Mouse (Mus musculus) MEL (cell line): ENCODE results near the gene Fbxl20. TPM values are rescaled to one million over a fixed set of nuclear protein-coding genes. Genes with fewer than 3 reads are reported as not detected.

ENCODE experiments used
- DNase-seq: peaks from one replicate; pipeline ENCODE4 v3.0.0; 2011; ENCODE audit warnings: low read depth, low spot score
- H3K27ac ChIP-seq: 2 replicates; pipeline ENCODE4 v1.5.1; 2012; ENCODE audit warnings: low read depth, mild to moderate bottlenecking, control low read depth, low read length, moderate library complexity; ENCODE audit not compliant: control insufficient read depth
- H3K27me3 ChIP-seq, 2 experiments: fragments of 150-350 bp in 1 of 2; sonication (generic) in 1 of 2; 2 replicates each; pipeline ENCODE4 v1.6.1; 2012; ENCODE audit warnings: low read length in 2 of 2, mild to moderate bottlenecking in 2 of 2, improper control_type of control experiment in 1 of 2, moderate library complexity in 1 of 2; ENCODE audit not compliant: insufficient read depth in 2 of 2, control insufficient read depth in 1 of 2
- H3K36me3 ChIP-seq, 2 experiments: 2 replicates each; pipeline ENCODE4 v1.6.1; 2012 to 2014; ENCODE audit warnings: low read length in 2 of 2, improper control_type of control experiment in 1 of 2, inconsistent platforms in 1 of 2, mild to moderate bottlenecking in 1 of 2; ENCODE audit not compliant: insufficient read depth in 2 of 2, control insufficient read depth in 1 of 2
- H3K4me1 ChIP-seq, 2 experiments: fragments of 150-350 bp in 1 of 2; sonication (generic) in 1 of 2; 2 replicates each; pipeline ENCODE4 v1.6.1; 2012; ENCODE audit warnings: low read length in 2 of 2, improper control_type of control experiment in 1 of 2, mild to moderate bottlenecking in 1 of 2; ENCODE audit not compliant: insufficient read depth in 2 of 2, control insufficient read depth in 1 of 2
- H3K4me3 ChIP-seq, 2 experiments: fragments of 150-350 bp in 1 of 2; sonication (generic) in 1 of 2; 2 replicates each; pipeline ENCODE4 v1.5.1; 2012; ENCODE audit warnings: low read depth in 2 of 2, low read length in 2 of 2, mild to moderate bottlenecking in 2 of 2, moderate library complexity in 2 of 2, control low read depth in 1 of 2, improper control_type of control experiment in 1 of 2; ENCODE audit not compliant: control insufficient read depth in 1 of 2, insufficient read depth in 1 of 2
- H3K79me2 ChIP-seq: 2 replicates; pipeline ENCODE4 v1.6.1; 2012; ENCODE audit warnings: mild to moderate bottlenecking, low read length, moderate library complexity; ENCODE audit not compliant: control insufficient read depth, poor library complexity, insufficient read depth
- H3K9ac ChIP-seq: 2 replicates; pipeline ENCODE4 v1.6.1; 2012; ENCODE audit warnings: low read depth, mild to moderate bottlenecking, control low read depth, low read length, moderate library complexity; ENCODE audit not compliant: control insufficient read depth, poor library complexity, severe bottlenecking
- H3K9me3 ChIP-seq: fragments of 150-350 bp; sonication (generic); replicated peaks from 2 replicates; pipeline ENCODE4 v1.6.1; 2012; ENCODE audit warnings: mild to moderate bottlenecking, low read length, improper control_type of control experiment, moderate library complexity; ENCODE audit not compliant: insufficient read depth
- BHLHE40 ChIP-seq: IDR thresholded peaks from 2 replicates; pipeline ENCODE4 v1.6.1; 2012; ENCODE audit warnings: low read depth, mild to moderate bottlenecking, inconsistent platforms, low read length, improper control_type of control experiment, borderline replicate concordance
- CHD1 ChIP-seq: IDR thresholded peaks from 2 replicates; pipeline ENCODE4 v1.6.1; 2012; ENCODE audit warnings: low read depth, mild to moderate bottlenecking, inconsistent platforms, low read length, improper control_type of control experiment
- CHD2 ChIP-seq: IDR thresholded peaks from 2 replicates; pipeline ENCODE4 v1.6.1; 2011; ENCODE audit warnings: low read length, improper control_type of control experiment
- CTCF ChIP-seq, 3 experiments: IDR thresholded peaks in 2 of 3; conservative IDR thresholded peaks in 1 of 3; 2 replicates each; pipeline ENCODE4 v1.5.1; 2011 to 2012; ENCODE audit warnings: low read length in 3 of 3, low read depth in 2 of 3, mild to moderate bottlenecking in 2 of 3, improper control_type of control experiment in 1 of 3, inconsistent platforms in 1 of 3, mixed read lengths in 1 of 3, moderate library complexity in 1 of 3; ENCODE audit not compliant: control insufficient read depth in 1 of 3, insufficient read depth in 1 of 3, poor library complexity in 1 of 3, severe bottlenecking in 1 of 3
- ELF1 ChIP-seq: IDR thresholded peaks from 2 replicates; pipeline ENCODE4 v1.6.1; 2014; ENCODE audit warnings: low read depth, mild to moderate bottlenecking, inconsistent platforms, low read length, improper control_type of control experiment, moderate library complexity
- ETS1 ChIP-seq: IDR thresholded peaks from 2 replicates; pipeline ENCODE4 v1.6.1; 2012; ENCODE audit warnings: low read depth, mild to moderate bottlenecking, inconsistent platforms, low read length, improper control_type of control experiment, moderate library complexity
- GATA1 ChIP-seq: IDR thresholded peaks from 2 replicates; pipeline ENCODE4 v1.6.1; 2011; ENCODE audit warnings: low read depth, low read length, improper control_type of control experiment
- JUND ChIP-seq: IDR thresholded peaks from 2 replicates; pipeline ENCODE4 v1.6.1; 2011; ENCODE audit warnings: low read depth, mild to moderate bottlenecking, improper control_type of control experiment, low read length
- MXI1 ChIP-seq: IDR thresholded peaks from 2 replicates; pipeline ENCODE4 v1.6.1; 2011; ENCODE audit warnings: mild to moderate bottlenecking, low read depth, low read length, improper control_type of control experiment
- MYB ChIP-seq: IDR thresholded peaks from 2 replicates; pipeline ENCODE4 v1.6.1; 2011; ENCODE audit warnings: mild to moderate bottlenecking, low read depth, low read length, improper control_type of control experiment
- MYC ChIP-seq: IDR thresholded peaks from 2 replicates; pipeline ENCODE4 v1.6.1; 2011; ENCODE audit warnings: low read depth, mild to moderate bottlenecking, low read length, improper control_type of control experiment, moderate library complexity
- POLR2AphosphoS2 ChIP-seq: IDR thresholded peaks from 2 replicates; pipeline ENCODE4 v1.6.1; 2011; ENCODE audit warnings: low read length, improper control_type of control experiment
- POLR2AphosphoS5 ChIP-seq: IDR thresholded peaks from 2 replicates; pipeline ENCODE4 v1.6.1; 2012; ENCODE audit warnings: low read depth, borderline replicate concordance, mild to moderate bottlenecking, inconsistent platforms, low read length, moderate library complexity, mixed read lengths
- RAD21 ChIP-seq: IDR thresholded peaks from 2 replicates; pipeline ENCODE4 v1.6.1; 2011; ENCODE audit warnings: mild to moderate bottlenecking, low read depth, low read length, improper control_type of control experiment
- SIN3A ChIP-seq: IDR thresholded peaks from 2 replicates; pipeline ENCODE4 v1.6.1; 2012; ENCODE audit warnings: low read length, improper control_type of control experiment, inconsistent platforms
- SMC3 ChIP-seq: IDR thresholded peaks from 2 replicates; pipeline ENCODE4 v1.6.1; 2011; ENCODE audit warnings: low read depth, low read length, improper control_type of control experiment
- TCF12 ChIP-seq: IDR thresholded peaks from 2 replicates; pipeline ENCODE4 v1.6.1; 2014; ENCODE audit warnings: low read depth, mild to moderate bottlenecking, inconsistent platforms, low read length, improper control_type of control experiment, moderate library complexity
- UBTF ChIP-seq: IDR thresholded peaks from 2 replicates; pipeline ENCODE4 v1.6.1; 2012; ENCODE audit warnings: low read depth, mild to moderate bottlenecking, inconsistent platforms, low read length, improper control_type of control experiment, moderate library complexity, borderline replicate concordance; ENCODE audit not compliant: insufficient read depth
- USF1 ChIP-seq: IDR thresholded peaks from 2 replicates; pipeline ENCODE4 v1.6.1; 2014; ENCODE audit warnings: low read depth, mild to moderate bottlenecking, inconsistent platforms, low read length, improper control_type of control experiment, moderate library complexity
- USF2 ChIP-seq, 2 experiments: IDR thresholded peaks; 2 replicates each; pipeline ENCODE4 v1.6.1; 2011 to 2012; ENCODE audit warnings: improper control_type of control experiment in 2 of 2, low read length in 2 of 2, borderline replicate concordance in 1 of 2, inconsistent platforms in 1 of 2, low read depth in 1 of 2, mild to moderate bottlenecking in 1 of 2; ENCODE audit not compliant: insufficient read depth in 1 of 2
- ZKSCAN1 ChIP-seq: IDR thresholded peaks from 2 replicates; pipeline ENCODE4 v1.6.1; 2012; ENCODE audit warnings: low read depth, mild to moderate bottlenecking, inconsistent platforms, low read length, improper control_type of control experiment, moderate library complexity
- ZMIZ1 ChIP-seq: IDR thresholded peaks from 2 replicates; pipeline ENCODE4 v1.6.1; 2012; ENCODE audit warnings: low read depth, mild to moderate bottlenecking, inconsistent platforms, low read length, improper control_type of control experiment, moderate library complexity
- ZNF384 ChIP-seq: IDR thresholded peaks from 2 replicates; pipeline ENCODE4 v1.6.1; 2012; ENCODE audit warnings: low read depth, mild to moderate bottlenecking, inconsistent platforms, low read length, improper control_type of control experiment
- polyA plus RNA-seq, 2 experiments: library from polyadenylated mRNA; stranded (reverse) in 1 of 2; unstranded in 1 of 2; fragments of >175 nt in 1 of 2; fragments of >200 nt in 1 of 2; gene quantifications; 2 replicates each; pipeline versions ENCODE4 v1.2.1 to v1.2.4; 2012; ENCODE audit warnings: low replicate concordance in 2 of 2, low read depth in 1 of 2; ENCODE audit not compliant: insufficient read length in 2 of 2, insufficient read depth in 1 of 2, missing spikeins in 1 of 2
- total RNA-seq: library from RNA; depleted of rRNA; stranded (reverse); fragments of 300-350 nt; gene quantifications from 2 replicates; pipeline ENCODE4 v1.2.3, GENCODE M21; 2012

The Fbxl20 gene
- total and polyA plus RNA-seq, 3 experiments = 4.4 to 10.0 TPM; not detected in 1

DNA sequence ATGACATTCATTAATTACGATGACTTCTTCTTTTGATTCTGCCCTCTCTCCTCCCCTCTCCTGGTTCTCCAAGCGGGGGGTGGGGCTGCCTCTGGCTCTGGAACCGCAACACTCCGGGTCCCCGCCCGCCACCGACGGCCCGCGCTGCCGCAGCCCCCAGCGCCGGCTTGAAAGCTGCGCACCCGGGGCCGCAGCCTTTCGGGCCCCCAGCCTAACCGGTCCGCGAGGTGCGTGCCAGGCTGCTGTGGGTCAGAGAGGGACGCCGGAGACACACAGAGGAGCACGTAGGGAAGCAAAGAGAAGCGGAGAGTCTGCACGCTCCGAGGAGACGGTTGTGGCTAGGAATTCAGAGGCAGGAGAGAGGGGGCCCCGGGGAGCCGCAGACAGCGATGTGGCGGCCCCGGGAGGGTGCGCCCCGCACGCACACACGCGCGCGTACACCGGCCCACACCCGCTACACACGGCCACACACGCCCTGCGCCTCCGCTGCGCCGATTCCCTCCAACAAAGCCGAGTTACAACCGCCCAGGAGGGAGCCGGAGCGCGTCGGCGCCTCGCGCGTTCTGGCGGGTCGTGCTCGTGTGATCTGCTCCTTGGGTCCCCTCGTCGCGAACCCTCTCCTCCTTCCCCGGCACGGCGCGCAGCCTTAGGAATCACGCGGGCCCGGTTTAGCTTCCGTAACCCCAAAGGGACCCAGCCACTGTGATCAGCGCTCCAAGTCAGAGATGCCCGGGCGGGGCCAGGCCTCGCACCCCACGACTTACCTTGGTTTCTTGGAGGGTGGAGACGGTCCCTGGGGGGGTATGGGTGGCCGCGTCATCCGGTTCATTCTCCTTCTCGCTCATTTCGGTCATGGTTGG is 97.8 kb downstream of the Fbxl20 start:
- Histone ChIP-seq H3K4me3 (no peak overlapping the region), H3K27me3 (no peaks in the 10 kb centered on the region), H3K9ac (no peak overlapping the region)

DNA sequence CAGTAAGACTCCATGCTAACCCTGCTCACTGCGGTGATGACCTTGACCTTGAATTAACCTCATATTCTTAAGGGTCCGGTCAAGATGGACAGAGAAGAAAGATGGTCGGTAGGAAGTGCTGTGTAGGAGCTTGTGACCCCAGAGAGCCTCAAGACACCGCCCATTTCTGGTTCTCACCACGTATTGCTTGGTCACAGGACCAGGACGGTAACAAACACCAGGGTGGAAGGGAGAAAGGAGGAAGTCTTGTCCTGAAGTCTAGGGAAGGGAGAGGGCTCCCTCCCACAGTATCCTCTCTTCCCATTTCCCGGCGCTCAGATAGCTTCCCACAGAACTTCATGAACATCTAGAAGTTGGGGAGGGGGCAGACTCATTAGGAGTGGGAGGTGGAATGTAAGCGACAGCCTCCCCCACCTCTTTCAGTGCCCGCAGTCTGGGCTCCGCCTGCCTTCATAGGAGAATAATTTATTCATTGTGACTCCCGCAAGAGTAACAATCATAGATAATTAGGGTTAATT is 98.5 kb downstream of the Fbxl20 start:
- H3K36me3 ChIP-seq = no peaks in the 10 kb centered on the region
- H3K27me3 ChIP-seq = no peaks in the 10 kb centered on the region
- H3K4me1 ChIP-seq = no peaks in the 10 kb centered on the region
- TF ChIP-seq ZKSCAN1 (no peak), MXI1 (no peak), ELF1 (no peak), USF1 (no peak), MYB (no peak), ETS1 (no peak), BHLHE40 (no peak), TCF12 (no peak)
- no peak overlapping the region for H3K27ac ChIP-seq
- no peaks in the 10 kb centered on the region for H3K79me2 ChIP-seq
- DNase-seq = no peak
- no peaks in the 10 kb centered on the region for H3K9me3 ChIP-seq
- no peak overlapping the region for H3K9ac ChIP-seq
- no peak overlapping the region for H3K4me3 ChIP-seq

More for the DNA sequence above, 97.8 kb downstream of the Fbxl20 start:
- Histone ChIP-seq H3K4me1 (no peaks in the 10 kb centered on the region), H3K9me3 (no peaks in the 10 kb centered on the region), H3K36me3 (no peaks in the 10 kb centered on the region), H3K79me2 (no peaks in the 10 kb centered on the region), H3K27ac (no peak overlapping the region)
- DNase-seq = no peak
- TF ChIP-seq ELF1 (no peak), ZNF384 (no peak), ETS1 (no peak), CHD2 (no peak), GATA1 (no peak), POLR2AphosphoS2 (no peak), RAD21 (no peak), USF1 (no peak), MYB (no peak), CHD1 (no peak), ZMIZ1 (no peak), CTCF (IDR thresholded peaks at IDR 0.05 in 2 of 3, conservative IDR thresholded peaks at IDR 0.05 in 1 of 3; ENCODE audit: control insufficient read depth in 1 of 3, insufficient read depth in 1 of 3, low read depth in 2 of 3, low read length in 3 of 3, poor library complexity in 1 of 3, severe bottlenecking in 1 of 3) (no peak), UBTF (no peak), JUND (no peak), MYC (no peak), SMC3 (no peak), POLR2AphosphoS5 (no peak), SIN3A (no peak), USF2 (IDR thresholded peaks at IDR 0.05; ENCODE audit: borderline replicate concordance in 1 of 2, insufficient read depth in 1 of 2, low read depth in 1 of 2, low read length in 2 of 2) (no peak)
